Mouse (Mus musculus): ENCODE data around the gene Rpl9-ps1.

The Rpl9-ps1 gene

DNA sequence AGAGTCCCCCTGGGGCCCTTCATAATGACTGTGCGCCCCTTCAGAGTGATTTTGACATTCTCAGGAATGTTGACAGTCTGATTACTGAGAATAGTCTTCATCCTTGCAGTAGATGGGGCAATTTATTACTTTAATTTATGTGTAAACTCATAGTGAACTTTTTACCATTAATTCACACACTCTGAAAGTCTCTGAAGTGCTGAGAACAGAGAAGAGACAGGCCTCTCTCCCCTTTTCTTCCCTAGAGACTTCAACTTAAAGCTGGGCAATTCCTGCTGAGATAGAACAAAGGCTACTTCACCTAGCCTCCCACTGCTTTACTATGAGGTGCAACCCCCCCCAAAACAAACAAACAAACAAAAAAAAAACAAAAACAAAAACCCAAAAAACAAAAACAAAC is at the start of gene Rpl9-ps1:
Gene Rpl9-ps1 (minus strand): TSS at position 101 of the 400 bp plus-strand sequence.
- no peak for DNase-seq

- no peak for DNase-seq
Measured at GRCm38 (mm10) chr11:83692008-83692407, 46.6 kb upstream of the Rpl9-ps1 start.

DNA sequence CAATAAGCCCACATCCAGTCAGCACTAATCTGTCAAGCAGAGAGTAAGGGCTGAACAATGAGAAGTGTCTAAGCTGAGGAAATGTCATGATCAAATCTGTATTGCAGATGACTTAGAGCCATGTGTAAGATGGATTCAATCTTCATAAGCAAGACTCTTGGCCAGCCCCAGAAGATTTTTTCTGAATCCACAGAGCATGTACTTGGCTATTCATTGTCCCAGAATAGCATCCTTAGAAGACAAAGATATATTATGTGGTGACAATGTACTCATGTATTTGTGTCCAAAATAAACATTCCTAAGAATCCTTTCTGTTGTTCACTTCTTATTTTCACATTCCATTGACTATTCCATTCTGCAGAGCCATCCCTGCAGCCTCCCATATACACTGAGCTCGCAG is 44.5 kb upstream of the Rpl9-ps1 start:
- no peak for DNase-seq

DNA sequence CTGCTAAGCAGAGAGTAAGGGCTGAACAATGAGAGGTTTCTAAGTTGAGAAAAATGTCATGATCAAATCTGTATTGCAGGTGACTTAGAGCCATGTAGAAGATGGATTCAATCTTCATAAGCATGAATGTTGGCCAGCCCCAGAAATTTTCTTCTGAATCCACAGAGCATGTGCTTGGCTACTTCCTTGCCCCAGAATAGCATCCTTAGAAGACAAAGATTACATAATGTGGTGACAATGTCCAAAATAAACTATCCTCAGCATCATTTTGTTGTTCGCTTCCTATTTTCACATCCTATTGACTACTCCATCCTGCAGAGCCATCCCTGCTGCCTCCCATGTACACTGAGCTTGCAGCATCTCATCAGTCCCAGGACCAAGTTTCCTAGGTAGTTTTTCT is 30.2 kb upstream of the Rpl9-ps1 start:
- DNase-seq, result no peak

DNA sequence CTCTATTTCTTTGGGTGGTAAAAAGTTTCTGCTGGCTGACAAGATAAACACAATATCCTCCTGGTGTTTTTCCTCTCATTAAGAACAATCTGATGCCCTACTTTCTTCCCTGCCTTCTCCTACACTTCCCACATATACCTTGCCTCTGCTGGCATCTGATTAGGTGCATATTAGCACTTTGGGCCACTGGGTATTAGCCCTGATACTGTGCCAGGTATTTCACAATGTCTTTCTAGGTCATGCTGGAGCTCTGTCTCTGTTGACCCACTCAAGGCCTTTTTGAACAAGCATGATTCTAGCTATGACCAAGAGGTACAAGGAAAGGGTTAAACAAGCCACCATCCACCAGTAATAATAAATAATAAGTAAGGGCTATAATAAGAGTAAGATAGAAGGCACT is 26.3 kb upstream of the Rpl9-ps1 start:
- DNase-seq, result no peak

DNA sequence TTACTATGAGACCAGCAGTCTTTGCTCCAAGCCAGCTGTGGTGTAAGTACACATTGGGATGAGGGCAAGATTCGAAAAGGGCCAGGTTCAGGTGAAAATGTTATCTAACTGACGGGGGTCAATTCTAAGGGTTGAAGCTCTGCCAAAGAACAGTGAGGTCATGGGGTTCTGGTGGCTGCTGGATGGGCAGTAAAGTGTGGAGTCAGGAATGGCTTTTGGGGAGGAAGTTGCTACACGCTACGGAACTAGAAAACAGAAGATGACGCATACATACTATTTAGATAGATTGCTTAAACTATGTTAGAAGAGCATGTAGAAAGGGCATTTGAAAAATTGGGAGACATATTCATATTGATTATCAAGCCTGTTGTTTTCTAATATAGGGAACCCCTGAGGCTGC is 18.1 kb upstream of the Rpl9-ps1 start:
- DNase-seq, result no peak

DNA sequence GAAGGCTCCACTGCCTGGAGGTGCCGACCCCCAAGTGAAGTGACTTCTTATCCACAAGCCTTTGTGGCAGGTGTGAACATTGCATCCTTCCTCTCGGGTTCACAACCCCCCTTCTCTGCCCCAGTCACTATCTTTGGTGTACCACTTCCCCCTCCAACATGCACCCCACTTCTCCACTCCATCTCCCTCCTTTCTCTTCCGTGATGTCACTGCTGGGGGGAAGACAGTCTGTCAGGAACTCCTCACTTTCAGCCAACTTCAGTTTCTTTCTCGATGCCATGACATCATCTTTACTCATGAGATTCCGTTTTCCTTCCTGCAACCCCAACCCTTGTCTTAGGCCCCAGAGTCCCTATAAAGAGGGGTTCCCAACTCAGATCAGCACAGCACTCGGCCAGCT is 16.8 kb upstream of the Rpl9-ps1 start, which contains the start of gene Ccl4:
Gene Ccl4 (plus strand): TSS at position 381 of the 400 bp plus-strand sequence.
- DNase-seq, result no peak

DNA sequence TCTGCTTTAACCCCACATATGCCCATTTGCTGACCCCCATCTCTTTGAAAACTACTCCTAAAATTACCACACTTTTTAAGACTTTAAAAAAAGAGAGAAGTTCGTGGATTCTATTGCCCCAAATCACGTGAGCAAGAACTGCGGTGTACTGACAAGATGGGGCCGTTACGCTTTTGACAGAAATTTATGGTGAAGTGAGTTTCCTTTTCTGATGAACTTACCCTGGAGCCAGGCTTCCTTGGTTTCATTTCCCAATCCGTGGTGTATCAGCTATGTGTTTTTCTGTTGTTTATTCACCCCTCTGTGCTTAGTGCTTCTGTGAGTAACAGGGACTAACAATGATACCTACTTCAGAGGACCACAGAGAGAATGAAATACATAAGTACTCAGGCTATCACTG is 13.4 kb upstream of the Rpl9-ps1 start:
- DNase-seq, result no peak

DNA sequence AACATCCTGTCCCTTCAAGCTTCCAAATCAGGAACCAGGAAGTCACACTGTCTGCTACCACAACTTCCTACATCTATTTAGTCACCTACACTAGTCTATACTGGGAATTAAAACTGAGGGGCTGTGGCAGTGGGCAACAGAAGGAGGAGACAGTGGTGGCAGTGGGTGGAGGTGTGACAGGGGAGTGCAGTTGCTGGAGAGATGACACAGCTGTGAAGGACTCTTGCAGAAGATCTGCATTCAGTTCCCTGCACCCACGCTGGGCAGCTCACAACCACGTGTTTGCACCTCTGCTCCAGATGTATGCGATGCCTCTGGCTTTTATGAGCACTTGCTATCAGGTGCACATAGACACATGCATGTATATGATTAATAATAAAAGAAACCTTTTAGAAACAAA is 12.1 kb upstream of the Rpl9-ps1 start:
- DNase-seq, result no peak

GRCm38 (mm10) chr11:83654606-83655005 is 9.2 kb upstream of the Rpl9-ps1 start:
- DNase-seq, result no peak

DNA sequence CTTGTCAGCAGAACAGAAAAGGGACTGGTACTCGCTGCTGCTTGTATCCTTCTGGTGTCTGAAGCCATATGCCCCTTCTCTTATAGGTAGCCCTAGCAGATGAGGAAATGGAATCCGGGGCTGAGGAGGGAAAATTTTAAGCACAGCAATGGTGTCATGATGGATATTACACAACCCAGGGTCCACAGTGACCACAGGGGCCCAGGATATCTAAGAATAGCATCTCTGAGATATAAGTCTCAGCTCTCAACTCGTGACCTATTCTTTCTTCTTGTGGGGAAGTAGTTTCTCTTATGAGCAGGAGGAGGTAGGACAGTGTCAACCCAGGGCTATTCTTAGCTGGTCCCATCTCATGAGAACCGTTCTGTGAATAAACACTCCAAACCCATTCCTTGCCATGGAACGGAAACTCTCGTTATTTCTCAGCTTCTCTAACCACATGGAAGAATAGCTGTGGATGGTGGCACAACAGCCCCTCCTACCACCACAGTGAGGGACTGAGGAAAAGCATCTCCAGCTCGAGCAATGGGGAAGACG is 4.0 kb upstream of the Rpl9-ps1 start, which contains the start of gene Ccl3:
Gene Ccl3 (minus strand): TSS at position 51 of the 537 bp plus-strand sequence.
- no peak for DNase-seq

DNA sequence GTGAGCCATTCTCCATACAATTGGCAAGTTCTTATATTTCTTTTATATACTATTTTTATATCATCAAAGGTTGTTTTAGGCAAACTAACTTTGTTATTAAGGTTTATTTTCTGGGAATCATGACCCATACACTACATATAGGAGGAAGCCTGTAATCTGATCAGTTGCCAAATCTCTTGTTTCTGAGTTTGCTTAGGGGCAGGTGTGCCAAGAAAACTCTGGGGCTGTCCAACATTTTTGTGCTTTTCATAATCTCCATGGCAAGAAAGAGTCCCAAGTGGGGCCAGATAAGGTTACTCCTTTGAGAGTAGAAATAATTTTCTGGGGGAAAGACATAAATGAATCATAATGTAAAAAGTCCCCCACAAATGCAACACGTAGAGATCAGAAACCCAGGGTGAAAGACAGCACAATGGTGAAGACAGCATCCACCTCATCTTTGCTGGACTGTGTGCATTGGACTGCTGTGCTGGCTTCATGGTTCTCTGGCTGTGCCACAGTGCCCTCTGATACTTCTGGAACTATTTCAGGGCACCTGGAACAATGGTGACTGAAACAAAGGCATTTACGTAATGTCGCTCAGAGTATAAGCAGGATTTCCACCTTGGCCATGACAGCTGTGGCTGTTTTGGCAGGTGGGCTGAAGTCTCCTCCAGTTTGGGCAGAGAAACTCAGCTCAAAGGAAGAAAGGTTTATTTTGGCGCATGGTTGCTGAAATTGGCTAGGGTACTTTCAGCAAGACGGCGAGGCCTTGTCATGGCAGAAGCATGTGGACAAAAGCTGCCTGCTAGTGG is 1.1 kb upstream of the Rpl9-ps1 start:
- DNase-seq, result no peak

DNA sequence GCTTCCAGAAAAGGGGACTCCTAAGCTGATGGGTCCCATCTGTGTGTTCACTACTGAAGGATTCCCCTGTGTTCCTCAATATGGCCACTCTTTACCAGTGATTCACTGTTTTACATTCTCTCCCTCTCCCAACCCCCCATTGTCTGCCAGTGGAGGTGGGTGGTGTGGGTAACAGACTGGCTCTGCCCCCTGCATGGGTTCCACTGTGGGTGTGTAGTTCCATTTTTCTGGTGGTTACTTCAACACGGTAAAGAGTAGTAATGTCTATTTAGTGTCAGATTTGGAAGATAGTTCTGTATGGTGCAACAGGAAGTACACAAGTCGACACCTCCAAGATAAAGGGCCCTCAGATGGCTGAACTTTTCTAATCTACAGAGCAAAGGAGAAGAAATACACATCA is 4.2 kb downstream of the Rpl9-ps1 start:
- DNase-seq, result no peak

DNA sequence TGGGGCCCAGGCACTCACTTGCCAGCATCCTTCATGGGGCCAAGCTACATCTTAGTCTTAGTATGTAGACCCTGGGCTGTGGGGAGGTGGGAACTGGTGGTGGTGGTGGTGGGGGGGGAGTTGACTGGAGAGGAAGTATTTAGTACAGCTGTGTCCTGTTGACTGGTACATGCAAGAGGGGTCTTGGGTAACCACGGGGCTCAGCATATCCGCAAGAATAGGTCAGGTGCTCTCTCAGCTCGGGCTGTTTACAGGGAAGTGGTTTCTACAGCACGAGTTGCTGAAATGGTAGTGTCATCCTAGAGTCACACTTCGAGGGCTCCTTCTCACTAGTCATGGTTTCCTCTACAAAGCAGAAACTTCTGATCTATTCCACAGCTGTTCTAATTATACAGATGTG is 5.3 kb downstream of the Rpl9-ps1 start:
- no peak for DNase-seq

DNA sequence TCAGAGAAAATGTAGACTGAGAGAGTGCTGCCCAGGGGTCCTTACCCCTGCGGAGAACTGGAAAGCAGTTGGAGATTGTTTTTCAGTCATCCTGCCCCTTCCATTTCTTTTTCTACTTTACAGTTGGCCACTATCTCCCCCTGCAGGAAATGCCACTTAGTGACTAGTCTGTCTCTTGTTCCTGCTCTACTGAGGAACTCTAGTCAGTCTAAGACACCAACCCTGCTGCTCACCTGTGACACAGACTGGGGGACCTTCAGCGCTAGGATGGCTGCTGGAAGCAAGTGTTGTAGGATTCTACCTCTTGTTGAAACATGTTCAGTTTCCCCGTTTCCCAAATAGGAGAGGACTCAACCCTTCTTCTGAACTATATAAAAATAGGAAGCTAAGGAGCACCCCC is 5.9 kb downstream of the Rpl9-ps1 start:
- DNase-seq, result no peak

DNA sequence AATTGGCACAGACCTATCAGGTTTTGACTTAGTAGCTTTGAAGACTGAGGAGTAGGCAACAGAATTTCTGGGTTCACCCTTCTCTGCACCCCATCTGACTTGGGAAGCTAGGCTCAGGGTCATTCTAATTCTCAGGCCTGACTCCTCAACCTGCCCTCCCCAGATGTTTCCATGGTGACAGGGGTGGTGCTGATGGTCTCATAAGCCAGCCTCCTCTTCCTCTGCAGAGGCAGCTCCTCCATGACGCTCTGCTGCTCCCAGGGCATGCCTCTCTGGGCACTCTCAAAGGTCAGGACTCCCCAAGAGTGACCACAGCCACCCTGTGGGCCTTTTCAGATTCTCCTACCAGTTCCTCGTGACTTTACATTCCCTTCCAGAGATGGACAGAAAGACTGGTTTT is 6.5 kb downstream of the Rpl9-ps1 start:
- no peak for DNase-seq

- DNase-seq, result no peak
Measured at GRCm38 (mm10) chr11:83636742-83637235, 8.6 kb downstream of the Rpl9-ps1 start.

GRCm38 (mm10) chr11:83634898-83635297 is 10.5 kb downstream of the Rpl9-ps1 start:
- no peak for DNase-seq

DNA sequence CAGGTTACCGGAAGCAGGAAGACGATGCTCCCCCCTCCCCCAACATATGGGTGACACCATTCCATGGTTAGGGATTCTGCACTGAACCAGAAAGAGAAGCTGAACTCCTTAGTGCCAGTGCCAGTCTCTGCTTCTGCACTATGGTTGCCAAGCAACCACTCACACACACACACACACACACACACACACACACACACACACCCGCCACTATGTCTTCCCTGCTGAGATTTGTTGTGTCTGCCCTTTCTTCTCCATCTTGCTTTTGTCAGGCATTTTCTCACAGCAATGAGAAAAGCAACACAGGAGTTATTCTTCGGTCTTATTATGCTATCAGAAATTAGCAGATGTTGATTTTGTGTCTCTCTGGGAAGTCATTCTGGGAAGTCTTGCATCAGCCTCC is 11.0 kb downstream of the Rpl9-ps1 start:
- no peak for DNase-seq

GRCm38 (mm10) chr11:83632744-83633143 is 12.7 kb downstream of the Rpl9-ps1 start:
- DNase-seq, result peak in 1 of 2 experiments; percentile 17

- no peak for DNase-seq
Measured at GRCm38 (mm10) chr11:83631065-83631464, 14.4 kb downstream of the Rpl9-ps1 start.

DNA sequence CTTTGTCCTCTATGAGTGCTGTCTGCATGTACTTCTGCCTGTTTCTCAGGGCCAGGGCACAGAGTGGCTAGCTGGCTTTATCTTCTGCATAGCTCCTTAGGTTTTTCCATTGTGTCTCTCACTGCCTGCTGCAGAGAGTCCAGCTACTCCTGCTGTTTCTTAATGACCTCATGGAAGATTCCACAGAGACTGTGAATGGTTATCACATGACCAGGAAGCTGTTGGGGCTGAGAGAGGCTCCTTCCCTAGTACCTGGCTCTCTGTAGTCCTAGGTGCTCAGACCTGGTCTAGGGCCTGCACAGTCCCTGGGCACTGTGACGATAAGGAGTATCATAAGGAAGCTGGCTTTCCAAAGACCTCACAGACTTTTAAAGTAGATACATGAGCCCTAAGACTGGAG is 14.8 kb downstream of the Rpl9-ps1 start:
- DNase-seq, result no peak

GRCm38 (mm10) chr11:83628808-83629207 is 16.6 kb downstream of the Rpl9-ps1 start:
- no peak for DNase-seq

- DNase-seq, result no peak
Measured at GRCm38 (mm10) chr11:83623586-83623985, 21.8 kb downstream of the Rpl9-ps1 start.

Data from cerebellum, postnatal 25 days (tissue).